Mouse (Mus musculus) heart, postnatal 0 days (tissue): ENCODE measurements around the gene Nf2.

Experiments
- CTCF ChIP-seq: IDR thresholded peaks from 2 replicates; pipeline ENCODE4 v1.5.1; 2016; ENCODE audit warnings: antibody characterized with exemption, control low read depth, low read depth
- EP300 ChIP-seq: IDR thresholded peaks from 2 replicates; pipeline ENCODE4 v1.6.1; 2016; ENCODE audit warnings: antibody characterized with exemption, low read depth

- TF ChIP-seq EP300 (no peak), CTCF (no peak)
Observed at GRCm38 (mm10) chr11:4764476-4764875, 84.9 kb downstream of the Nf2 start.
